Mouse (Mus musculus): ENCODE measurements around the gene Pdcd1.
"Not testable (repeated sequence)": the region's sequence is repeated elsewhere in the genome, so short reads cannot be mapped to it uniquely, and the experiment has no call there.

Pdcd1 gene

GRCm38 (mm10) chr1:94040391-94040790, 12.0 kb downstream of the Pdcd1 start:
- in situ Hi-C loops (cut with MboI; ENCODE audit: low pct_unique_long_range_greater_than_20kb in 1 of 2, low sequenced_read_pairs in 2 of 2, unreplicated experiment in 1 of 2): no loop called here

GRCm38 (mm10) chr1:94034984-94035743, 17.2 kb downstream of the Pdcd1 start:
- in situ Hi-C loops (cut with MboI; ENCODE audit: low pct_unique_long_range_greater_than_20kb in 1 of 2, low sequenced_read_pairs in 2 of 2, unreplicated experiment in 1 of 2): no loop called here

GRCm38 (mm10) chr1:94033075-94033602, 19.2 kb downstream of the Pdcd1 start:
- in situ Hi-C loops (cut with MboI; ENCODE audit: low pct_unique_long_range_greater_than_20kb in 1 of 2, low sequenced_read_pairs in 2 of 2, unreplicated experiment in 1 of 2): no loop called here

GRCm38 (mm10) chr1:94028741-94029140, 23.6 kb downstream of the Pdcd1 start:
- in situ Hi-C loops (cut with MboI; ENCODE audit: low pct_unique_long_range_greater_than_20kb in 1 of 2, low sequenced_read_pairs in 2 of 2, unreplicated experiment in 1 of 2): no loop called here

- in situ Hi-C loops (cut with MboI; ENCODE audit: low pct_unique_long_range_greater_than_20kb in 1 of 2, low sequenced_read_pairs in 2 of 2, unreplicated experiment in 1 of 2): no loop called here
These were observed 24.7 kb downstream of the Pdcd1 start for GRCm38 (mm10) chr1:94027506-94028108.

GRCm38 (mm10) chr1:94020151-94020550, 32.2 kb downstream of the Pdcd1 start, which contains the start of gene Neu4:
Gene Neu4, plus strand, starts transcription at chr1:94020451.
- in situ Hi-C loops (cut with MboI; ENCODE audit: low pct_unique_long_range_greater_than_20kb in 1 of 2, low sequenced_read_pairs in 2 of 2, unreplicated experiment in 1 of 2): no loop called here

- in situ Hi-C loops (cut with MboI; ENCODE audit: low pct_unique_long_range_greater_than_20kb in 1 of 2, low sequenced_read_pairs in 2 of 2, unreplicated experiment in 1 of 2): no loop called here
These were observed 40.7 kb downstream of the Pdcd1 start for GRCm38 (mm10) chr1:94011643-94012042.

- in situ Hi-C loops (cut with MboI; ENCODE audit: low pct_unique_long_range_greater_than_20kb in 1 of 2, low sequenced_read_pairs in 2 of 2, unreplicated experiment in 1 of 2): not testable (repeated sequence)
These were observed 43.5 kb downstream of the Pdcd1 start for GRCm38 (mm10) chr1:94008826-94009225.

GRCm38 (mm10) chr1:94005954-94006506, 46.3 kb downstream of the Pdcd1 start:
- in situ Hi-C loops (cut with MboI; ENCODE audit: low pct_unique_long_range_greater_than_20kb in 1 of 2, low sequenced_read_pairs in 2 of 2, unreplicated experiment in 1 of 2): not testable (repeated sequence)

- in situ Hi-C loops (cut with MboI; ENCODE audit: low pct_unique_long_range_greater_than_20kb in 1 of 2, low sequenced_read_pairs in 2 of 2, unreplicated experiment in 1 of 2): no loop called here
These were observed 51.3 kb downstream of the Pdcd1 start for GRCm38 (mm10) chr1:94001023-94001422.

- in situ Hi-C loops (cut with MboI; ENCODE audit: low pct_unique_long_range_greater_than_20kb in 1 of 2, low sequenced_read_pairs in 2 of 2, unreplicated experiment in 1 of 2): not testable (repeated sequence)
These were observed 60.9 kb downstream of the Pdcd1 start for GRCm38 (mm10) chr1:93991491-93991890.

- in situ Hi-C loops (cut with MboI; ENCODE audit: low pct_unique_long_range_greater_than_20kb in 1 of 2, low sequenced_read_pairs in 2 of 2, unreplicated experiment in 1 of 2): not testable (repeated sequence)
These were observed 61.3 kb downstream of the Pdcd1 start for GRCm38 (mm10) chr1:93991068-93991467.

GRCm38 (mm10) chr1:93990209-93990608, 62.1 kb downstream of the Pdcd1 start, which contains the start of gene Gal3st2c:
Gene Gal3st2c, plus strand, starts transcription at chr1:93990509.
- in situ Hi-C loops (cut with MboI; ENCODE audit: low pct_unique_long_range_greater_than_20kb in 1 of 2, low sequenced_read_pairs in 2 of 2, unreplicated experiment in 1 of 2): not testable (repeated sequence)

- in situ Hi-C loops (cut with MboI; ENCODE audit: low pct_unique_long_range_greater_than_20kb in 1 of 2, low sequenced_read_pairs in 2 of 2, unreplicated experiment in 1 of 2): loop anchor here in 1 of 2 experiments (5.0 kb wide), 1 partner anchor 89 kb away; no protein-coding TSS in a partner anchor
These were observed 63.6 kb downstream of the Pdcd1 start for GRCm38 (mm10) chr1:93988786-93989185.

Data from mouse embryonic stem cell (cell line).